Mouse (Mus musculus) limb, embryonic 12.5 days (tissue): ENCODE data around the gene Dnal1. TPM values are rescaled to one million over a fixed set of nuclear protein-coding genes. Genes with fewer than 3 reads are reported as not detected.

ENCODE experiments used
- ATAC-seq: fragments of 200-750 bp; cut with Nextera tagmentation; 2 replicates; pipeline ENCODE4 v1.8.0; 2017; ENCODE audit warnings: low read depth, moderate TSS enrichment; ENCODE audit not compliant: insufficient number of reproducible peaks, insufficient read depth, low FRiP score, low TSS enrichment
- H3K27ac ChIP-seq: fragments of 300-500 bp; sonication (generic); 2 replicates; pipeline ENCODE4 v1.5.1; 2016; ENCODE audit warnings: mild to moderate bottlenecking, moderate library complexity
- H3K27me3 ChIP-seq: fragments of 300-500 bp; sonication (generic); 2 replicates; pipeline ENCODE4 v1.6.1; 2016; ENCODE audit warnings: mild to moderate bottlenecking, moderate library complexity
- H3K36me3 ChIP-seq: fragments of 300-500 bp; sonication (generic); 2 replicates; pipeline ENCODE4 v1.6.1; 2016; ENCODE audit warnings: mild to moderate bottlenecking, moderate library complexity
- H3K4me1 ChIP-seq: fragments of 300-500 bp; sonication (generic); replicated peaks from 2 replicates; pipeline ENCODE4 v1.6.1; 2016
- H3K4me2 ChIP-seq: fragments of 300-500 bp; sonication (generic); 2 replicates; pipeline ENCODE4 v1.6.1; 2016; ENCODE audit warnings: mild to moderate bottlenecking, moderate library complexity
- H3K4me3 ChIP-seq: fragments of 300-500 bp; sonication (generic); replicated peaks from 2 replicates; pipeline ENCODE4 v1.5.1; 2016; ENCODE audit warnings: mild to moderate bottlenecking
- H3K9ac ChIP-seq: fragments of 300-500 bp; sonication (generic); replicated peaks from 2 replicates; pipeline ENCODE4 v1.6.1; 2016; ENCODE audit warnings: mild to moderate bottlenecking, moderate library complexity
- H3K9me3 ChIP-seq: fragments of 300-500 bp; sonication (generic); 2 replicates; pipeline ENCODE4 v1.6.1; 2016; ENCODE audit warnings: mild to moderate bottlenecking, moderate library complexity
- WGBS: fragments of 180-500 bp; shearing (Covaris S2); methylation state at CpG from one replicate; pipeline ENCODE4 v1.1.7; 2016; 5-methylcytosine and 5-hydroxymethylcytosine counted together
- polyA plus RNA-seq: library from polyadenylated mRNA; unstranded; fragments of >200 nt; fragmentation: Nextera tagmentation; extraction: Ambion mirVana; gene quantifications from 2 replicates; pipeline ENCODE4 v1.2.1, GENCODE M21; 2016

Dnal1 gene
- polyA plus RNA-seq, 1 experiment from 2014 or later = 7.7 TPM

GRCm38 (mm10) chr12:84163586-84164110, 49.5 kb downstream of the Dnal1 start:
- Histone ChIP-seq H3K9me3 (no peaks in the 10 kb centered on the region), H3K9ac (no peak overlapping the region), H3K4me3 (no peak overlapping the region), H3K4me1 (peaks cover 21% of the 10 kb centered on the region), H3K36me3 (peaks cover 48% of the 10 kb centered on the region), H3K4me2 (no peak overlapping the region), H3K27ac (no peak overlapping the region), H3K27me3 (no peaks in the 10 kb centered on the region)
- WGBS = 93% methylated on average over 11 of the region's 11 CpGs
- ATAC-seq = no peak

- no peak for ATAC-seq
- Histone ChIP-seq H3K27me3 (no peaks in the 10 kb centered on the region), H3K4me3 (no peak overlapping the region), H3K4me2 (no peak overlapping the region), H3K9me3 (no peaks in the 10 kb centered on the region), H3K4me1 (peaks cover 21% of the 10 kb centered on the region), H3K9ac (no peak overlapping the region), H3K27ac (peak overlapping the region; percentile 41; the same call in 1 of the 2 replicates), H3K36me3 (peaks cover 41% of the 10 kb centered on the region)
- 34% methylated on average over 8 of the region's 8 CpGs for WGBS
These were observed 51.6 kb downstream of the Dnal1 start for GRCm38 (mm10) chr12:84165631-84166373.

DNA sequence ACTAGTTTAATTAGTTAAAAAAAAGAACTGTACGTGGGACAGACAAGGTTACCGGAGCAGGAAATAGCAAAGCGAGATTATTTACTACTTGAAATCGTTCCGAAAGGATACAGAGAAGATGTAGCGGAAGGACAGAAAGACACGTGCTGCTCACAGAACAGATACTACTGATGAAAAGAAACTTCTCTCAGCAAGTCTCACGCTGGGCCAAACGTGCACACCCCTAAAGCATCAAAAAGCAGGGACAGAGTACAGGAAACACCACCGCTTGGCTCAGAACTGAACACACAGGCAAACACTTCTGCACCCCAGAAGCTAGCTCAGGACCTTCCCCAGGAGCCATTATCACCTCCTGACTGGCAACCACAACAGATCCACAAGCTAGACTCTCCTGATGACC, 56.4 kb downstream of the Dnal1 start:
- H3K4me3 ChIP-seq = no peak overlapping the region
- H3K9me3 ChIP-seq = no peaks in the 10 kb centered on the region
- H3K27me3 ChIP-seq = no peaks in the 10 kb centered on the region
- H3K4me1 ChIP-seq = peaks cover 30% of the 10 kb centered on the region
- no peak for ATAC-seq
- H3K9ac ChIP-seq = no peak overlapping the region
- WGBS = 90% methylated on average over 10 of the region's 10 CpGs
- H3K4me2 ChIP-seq = no peak overlapping the region
- no peak overlapping the region for H3K27ac ChIP-seq
- H3K36me3 ChIP-seq = peaks cover 47% of the 10 kb centered on the region

- no peak overlapping the region for H3K4me3 ChIP-seq
- H3K27ac ChIP-seq = no peak overlapping the region
- H3K36me3 ChIP-seq = peaks cover 47% of the 10 kb centered on the region
- no peak overlapping the region for H3K9ac ChIP-seq
- no peaks in the 10 kb centered on the region for H3K9me3 ChIP-seq
- 90% methylated on average over 3 of the region's 3 CpGs for WGBS
- peaks cover 31% of the 10 kb centered on the region for H3K4me1 ChIP-seq
- no peak overlapping the region for H3K4me2 ChIP-seq
- no peak for ATAC-seq
- H3K27me3 ChIP-seq = no peaks in the 10 kb centered on the region
These were observed 58.0 kb downstream of the Dnal1 start for GRCm38 (mm10) chr12:84172216-84172615.

DNA sequence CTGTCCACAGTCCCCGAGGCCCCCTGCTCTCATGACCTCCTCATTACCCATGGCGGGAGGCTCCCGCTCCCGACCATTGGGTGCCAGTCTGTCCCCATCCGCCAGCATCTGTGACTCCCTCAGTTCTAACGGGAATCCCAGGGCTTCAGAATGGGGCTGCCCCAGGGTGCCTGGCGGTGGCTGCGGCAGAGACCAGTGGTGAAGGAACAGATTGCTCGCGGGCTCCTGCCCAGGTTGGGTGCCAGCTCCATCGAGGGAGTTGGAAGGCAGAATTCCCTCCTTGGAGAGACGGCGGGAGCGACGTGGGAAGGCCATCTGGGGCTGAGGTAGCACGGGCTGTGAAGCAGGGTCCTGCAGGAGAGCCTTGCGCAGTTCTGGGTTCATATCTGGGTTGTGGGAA, 58.7 kb downstream of the Dnal1 start:
- WGBS = 92% methylated on average over 17 of the region's 17 CpGs
- no peak overlapping the region for H3K27ac ChIP-seq
- H3K4me3 ChIP-seq = no peak overlapping the region
- peaks cover 38% of the 10 kb centered on the region for H3K4me1 ChIP-seq
- H3K36me3 ChIP-seq = peaks cover 47% of the 10 kb centered on the region
- no peaks in the 10 kb centered on the region for H3K9me3 ChIP-seq
- no peak overlapping the region for H3K9ac ChIP-seq
- no peak overlapping the region for H3K4me2 ChIP-seq
- no peak for ATAC-seq
- no peaks in the 10 kb centered on the region for H3K27me3 ChIP-seq

GRCm38 (mm10) chr12:84173309-84173915, 59.2 kb downstream of the Dnal1 start:
- peaks cover 47% of the 10 kb centered on the region for H3K36me3 ChIP-seq
- 92% methylated on average over 13 of the region's 13 CpGs for WGBS

DNA sequence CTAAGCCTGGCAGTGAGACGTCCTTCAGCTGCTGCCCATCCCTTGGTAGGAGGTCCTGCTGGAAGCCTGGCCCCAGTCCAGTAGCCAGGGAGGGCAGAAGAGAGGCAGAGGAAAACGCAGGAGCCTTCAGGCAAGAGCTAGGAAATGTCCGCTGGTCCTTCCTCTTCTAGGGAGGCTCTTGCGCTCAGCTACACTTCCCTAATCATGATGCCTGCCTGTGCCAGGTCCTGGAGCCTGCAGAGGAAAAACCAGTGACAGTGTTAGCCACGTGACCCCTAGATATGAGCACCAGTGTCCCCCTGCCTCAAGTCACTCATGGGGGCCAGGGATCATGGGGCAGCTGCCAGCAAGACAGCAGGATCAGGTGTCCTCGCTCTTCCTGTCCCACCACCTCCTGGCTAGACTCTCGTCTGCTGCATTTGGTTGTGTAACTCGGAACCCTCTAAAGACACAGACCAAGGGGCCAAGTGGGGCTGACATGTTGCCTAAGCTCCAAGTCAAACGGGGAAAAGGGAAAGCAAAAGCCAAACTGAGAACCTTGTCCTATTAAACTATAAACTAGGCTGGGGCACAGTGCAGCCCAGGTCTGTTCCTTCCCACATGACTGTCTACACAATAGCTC, 60.1 kb downstream of the Dnal1 start:
- WGBS = 83% methylated on average over 9 of the region's 9 CpGs
- peak overlapping the region; percentile 74; the same call in 1 of the 2 replicates for H3K4me2 ChIP-seq
- no peaks in the 10 kb centered on the region for H3K9me3 ChIP-seq
- peaks cover 44% of the 10 kb centered on the region for H3K36me3 ChIP-seq
- 0 out of 2 replicates have a peak overlapping the region, but pooled peaks have one; percentile 23 for H3K27ac ChIP-seq
- peaks cover 52% of the 10 kb centered on the region for H3K4me1 ChIP-seq
- no peaks in the 10 kb centered on the region for H3K27me3 ChIP-seq
- no peak overlapping the region for H3K9ac ChIP-seq
- ATAC-seq = no peak
- no peak overlapping the region for H3K4me3 ChIP-seq

More at GRCm38 (mm10) chr12:84173309-84173915, 59.2 kb downstream of the Dnal1 start:
- Histone ChIP-seq H3K4me1 (peaks cover 43% of the 10 kb centered on the region), H3K9me3 (no peaks in the 10 kb centered on the region), H3K9ac (no peak overlapping the region), H3K4me3 (no peak overlapping the region), H3K27me3 (no peaks in the 10 kb centered on the region), H3K27ac (no peak overlapping the region), H3K4me2 (no peak overlapping the region)
- ATAC-seq = no peak

DNA sequence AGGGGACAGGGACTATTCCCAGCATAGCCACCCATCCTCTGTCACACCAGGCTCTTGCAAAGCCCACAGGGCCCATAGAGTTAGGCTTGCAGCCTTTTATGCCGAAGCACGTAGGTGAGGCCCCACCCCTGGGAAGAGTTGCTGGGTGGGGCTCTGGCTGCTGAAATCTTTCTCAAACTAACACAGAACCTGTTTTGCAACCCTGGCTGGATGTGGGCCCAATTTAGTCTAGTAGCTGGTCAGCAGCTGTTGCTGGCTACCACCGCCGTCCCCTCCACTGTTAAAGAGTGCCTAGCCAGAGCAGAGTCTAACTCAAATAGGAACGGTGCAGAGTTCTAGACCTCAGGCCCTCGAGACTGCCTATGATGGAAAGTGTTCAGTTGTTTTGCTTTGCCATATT, 60.7 kb downstream of the Dnal1 start:
- Histone ChIP-seq H3K27me3 (no peaks in the 10 kb centered on the region), H3K27ac (no peak overlapping the region), H3K9me3 (no peaks in the 10 kb centered on the region), H3K36me3 (peaks cover 38% of the 10 kb centered on the region), H3K9ac (no peak overlapping the region), H3K4me3 (no peak overlapping the region), H3K4me2 (peak overlapping the region; percentile 74; the same call in 1 of the 2 replicates), H3K4me1 (peaks cover 57% of the 10 kb centered on the region)
- 80% methylated on average over 6 of the region's 6 CpGs for WGBS
- ATAC-seq = no peak

- peak overlapping the region; percentile 74 for H3K4me2 ChIP-seq
- H3K36me3 ChIP-seq = peaks cover 34% of the 10 kb centered on the region
- H3K4me1 ChIP-seq = peaks cover 65% of the 10 kb centered on the region
- WGBS = under 1% methylated on average over 20 of the region's 20 CpGs
- no peaks in the 10 kb centered on the region for H3K27me3 ChIP-seq
- peak overlapping the region; percentile 77 for H3K9ac ChIP-seq
- ATAC-seq = peak; percentile 58
- H3K27ac ChIP-seq = peak overlapping the region; percentile 92
- no peaks in the 10 kb centered on the region for H3K9me3 ChIP-seq
- H3K4me3 ChIP-seq = peak overlapping the region; percentile 48
These were observed 61.5 kb downstream of the Dnal1 start for GRCm38 (mm10) chr12:84175659-84176061.

GRCm38 (mm10) chr12:84176126-84176769, 62.1 kb downstream of the Dnal1 start:
- no peak for ATAC-seq
- peak overlapping the region; percentile 74 for H3K4me2 ChIP-seq
- peak overlapping the region; percentile 92 for H3K27ac ChIP-seq
- H3K4me1 ChIP-seq = peaks cover 71% of the 10 kb centered on the region
- H3K4me3 ChIP-seq = peak overlapping the region; percentile 48
- H3K9ac ChIP-seq = peak overlapping the region; percentile 77
- WGBS = 8% methylated on average over 13 of the region's 13 CpGs
- H3K27me3 ChIP-seq = no peaks in the 10 kb centered on the region
- H3K36me3 ChIP-seq = peaks cover 28% of the 10 kb centered on the region
- H3K9me3 ChIP-seq = no peaks in the 10 kb centered on the region
